Mouse (Mus musculus): ENCODE data around the gene Them7.

GRCm38 (mm10) chr2:105370698-105371097 lies 146.6 kb downstream of the Them7 start:
- TF ChIP-seq CTCF (IDR thresholded peaks at IDR 0.05; ENCODE audit: borderline replicate concordance, insufficient read depth, low read length): no peak
- TF ChIP-seq POLR2A (IDR thresholded peaks at IDR 0.05; ENCODE audit: low read depth, low read length): no peak

Data from embryonic fibroblast, embryonic 13.5 days (primary cell).